Mouse (Mus musculus): Measurements from ENCODE around the gene Tcf20. TPM values are rescaled to one million over a fixed set of nuclear protein-coding genes. Genes with fewer than 3 reads are reported as not detected.

Tcf20 gene
- polyA plus RNA-seq, 2 experiments = 2.9 to 5.7 TPM

- DNase-seq (ENCODE audit: low read depth in 3 of 3, low spot score in 3 of 3) (no peak), ATAC-seq (ENCODE audit: insufficient read depth) (no peak)
- Histone ChIP-seq H3K27me3 (ENCODE audit: control insufficient read depth, insufficient read depth, low read length) (no peaks in the 10 kb centered on the region), H3K4me2 (ENCODE audit: low read depth) (peak overlapping the region; percentile 94), H3K36me3 (replicated peaks; ENCODE audit: control insufficient read depth, insufficient read depth, low read depth) (no peaks in the 10 kb centered on the region), H3K27ac (no peak overlapping the region), H3K4me1 (replicated peaks; ENCODE audit: control insufficient read depth in 2 of 2, insufficient read depth in 2 of 2, low read length in 1 of 2) (peaks cover 14 to 15% of the 10 kb centered on the region in 2 experiments), H3K9me3 (ENCODE audit: control insufficient read depth, low read length) (no peaks in the 10 kb centered on the region), H3K9ac (replicated peaks) (no peak overlapping the region), H3K4me3 (ENCODE audit: insufficient read depth in 1 of 2, low read depth in 2 of 2, low read length in 2 of 2) (peak overlapping the region in 1 of 2 experiments; percentile 73; a peak in 2 of 4 replicates)
- TF ChIP-seq EP300 (IDR thresholded peaks at IDR 0.05; ENCODE audit: low read depth) = no peak
- TF ChIP-seq CTCF (IDR thresholded peaks at IDR 0.05; ENCODE audit: low read depth) = no peak
- 33% methylated on average over 3 of the region's 3 CpGs for WGBS (ENCODE audit: insufficient replicate concordance)
These were observed 87.3 kb downstream of the Tcf20 start for GRCm38 (mm10) chr15:82900331-82900730.

- Histone ChIP-seq H3K4me2 (ENCODE audit: low read depth) (peak overlapping the region; percentile 94), H3K36me3 (replicated peaks; ENCODE audit: control insufficient read depth, insufficient read depth, low read depth) (no peaks in the 10 kb centered on the region), H3K4me3 (ENCODE audit: insufficient read depth in 1 of 2, low read depth in 2 of 2, low read length in 2 of 2) (peak overlapping the region; percentile 73 to 82), H3K9ac (replicated peaks) (peak overlapping the region; percentile 75), H3K27me3 (ENCODE audit: control insufficient read depth, insufficient read depth, low read length) (no peaks in the 10 kb centered on the region), H3K9me3 (ENCODE audit: control insufficient read depth, low read length) (no peaks in the 10 kb centered on the region), H3K4me1 (replicated peaks; ENCODE audit: control insufficient read depth in 2 of 2, insufficient read depth in 2 of 2, low read length in 1 of 2) (peaks cover 14 to 15% of the 10 kb centered on the region in 2 experiments), H3K27ac (peak overlapping the region; percentile 2)
- DNase-seq (ENCODE audit: low read depth in 3 of 3, low spot score in 3 of 3) (peak; percentile 68 to 71 (median 69)), ATAC-seq (ENCODE audit: insufficient read depth) (peak; percentile 91)
- TF ChIP-seq EP300 (IDR thresholded peaks at IDR 0.05; ENCODE audit: low read depth) (no peak), CTCF (IDR thresholded peaks at IDR 0.05; ENCODE audit: low read depth) (no peak)
- WGBS (ENCODE audit: insufficient replicate concordance) = 2% methylated on average over 48 of the region's 56 CpGs
These were observed 87.9 kb downstream of the Tcf20 start for GRCm38 (mm10) chr15:82899676-82900301.

GRCm38 (mm10) chr15:82898740-82899675 is 88.7 kb downstream of the Tcf20 start:
- H3K27ac ChIP-seq = peak overlapping the region; percentile 2
- no peaks in the 10 kb centered on the region for H3K36me3 ChIP-seq (replicated peaks; ENCODE audit: control insufficient read depth, insufficient read depth, low read depth)
- peaks cover 14 to 15% of the 10 kb centered on the region in 2 experiments for H3K4me1 ChIP-seq (replicated peaks; ENCODE audit: control insufficient read depth in 2 of 2, insufficient read depth in 2 of 2, low read length in 1 of 2)
- WGBS (ENCODE audit: insufficient replicate concordance) = under 1% methylated on average over 84 of the region's 98 CpGs
- H3K27me3 ChIP-seq (ENCODE audit: control insufficient read depth, insufficient read depth, low read length) = no peaks in the 10 kb centered on the region
- ATAC-seq (ENCODE audit: insufficient read depth) (peak; percentile 78), DNase-seq (ENCODE audit: low read depth in 3 of 3, low spot score in 3 of 3) (no peak)
- peak overlapping the region; percentile 73 to 82 for H3K4me3 ChIP-seq (ENCODE audit: insufficient read depth in 1 of 2, low read depth in 2 of 2, low read length in 2 of 2)
- H3K9ac ChIP-seq (replicated peaks) = peak overlapping the region; percentile 75
- TF ChIP-seq CTCF (IDR thresholded peaks at IDR 0.05; ENCODE audit: low read depth) (peak; percentile 25), EP300 (IDR thresholded peaks at IDR 0.05; ENCODE audit: low read depth) (no peak)
- no peaks in the 10 kb centered on the region for H3K9me3 ChIP-seq (ENCODE audit: control insufficient read depth, low read length)
- peak overlapping the region; percentile 94 for H3K4me2 ChIP-seq (ENCODE audit: low read depth)

GRCm38 (mm10) chr15:82898141-82898739 is 89.4 kb downstream of the Tcf20 start:
- Histone ChIP-seq H3K27ac (no peak overlapping the region), H3K4me3 (ENCODE audit: insufficient read depth in 1 of 2, low read depth in 2 of 2, low read length in 2 of 2) (peak overlapping the region; percentile 73 to 82), H3K36me3 (replicated peaks; ENCODE audit: control insufficient read depth, insufficient read depth, low read depth) (no peaks in the 10 kb centered on the region), H3K4me2 (ENCODE audit: low read depth) (peak overlapping the region; percentile 94), H3K9ac (replicated peaks) (peak overlapping the region; percentile 75), H3K9me3 (ENCODE audit: control insufficient read depth, low read length) (no peaks in the 10 kb centered on the region), H3K27me3 (ENCODE audit: control insufficient read depth, insufficient read depth, low read length) (no peaks in the 10 kb centered on the region), H3K4me1 (replicated peaks; ENCODE audit: control insufficient read depth in 2 of 2, insufficient read depth in 2 of 2, low read length in 1 of 2) (peaks cover 14 to 15% of the 10 kb centered on the region in 2 experiments)
- no peak for TF ChIP-seq CTCF (IDR thresholded peaks at IDR 0.05; ENCODE audit: low read depth)
- no peak for TF ChIP-seq EP300 (IDR thresholded peaks at IDR 0.05; ENCODE audit: low read depth)
- ATAC-seq (ENCODE audit: insufficient read depth) = no peak
- DNase-seq (ENCODE audit: low read depth in 3 of 3, low spot score in 3 of 3) = no peak
- 22% methylated on average over 11 of the region's 11 CpGs for WGBS (ENCODE audit: insufficient replicate concordance)

All from liver, embryonic 14.5 days (tissue).